Mouse (Mus musculus) thymus, adult 2 months (tissue): ENCODE measurements around the gene Nmrk1.

Experiments used
- CTCF ChIP-seq: fragments of 200-500 bp; IDR thresholded peaks from 2 replicates; pipeline ENCODE4 v1.5.1; 2012; ENCODE audit warnings: mild to moderate bottlenecking, control low read depth, low read length, moderate library complexity, borderline replicate concordance; ENCODE audit not compliant: control insufficient read depth, poor library complexity, insufficient read depth; ENCODE audit errors: extremely low read depth
- POLR2A ChIP-seq: fragments of 200-500 bp; IDR thresholded peaks from 2 replicates; pipeline ENCODE4 v1.6.1; 2012; ENCODE audit warnings: mild to moderate bottlenecking, low read length, control low read depth, moderate library complexity; ENCODE audit not compliant: control insufficient read depth, poor library complexity, insufficient read depth; ENCODE audit errors: extremely low read depth

GRCm38 (mm10) chr19:18653058-18653457, 21.3 kb downstream of the Nmrk1 start:
- TF ChIP-seq POLR2A (no peak), CTCF (no peak)
